Mouse (Mus musculus): ENCODE measurements around the gene C1ql1. TPM values are rescaled to one million over a fixed set of nuclear protein-coding genes. Genes with fewer than 3 reads are reported as not detected.

Gene C1ql1
- total RNA-seq, 2 experiments from 2014 or later: 0.31 to 0.93 TPM

DNA sequence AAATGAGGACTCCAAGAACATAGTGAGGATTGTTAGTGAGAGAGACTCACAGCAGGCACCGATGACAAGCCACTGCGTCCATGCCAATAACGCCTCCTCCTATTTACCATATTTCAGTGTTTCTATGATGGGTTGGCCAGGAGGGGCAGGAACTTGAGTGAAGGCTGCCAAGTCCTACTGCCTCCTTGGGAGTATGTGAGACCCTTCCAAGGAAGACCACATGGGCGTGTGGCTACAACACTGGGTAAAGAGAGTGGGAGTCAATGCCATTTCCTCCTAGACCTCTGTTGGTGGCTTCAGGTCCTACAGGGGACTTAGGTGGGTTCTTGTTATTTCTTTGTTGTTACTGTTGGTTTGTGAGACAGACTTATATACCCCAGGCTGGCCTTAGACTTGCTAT is 45.3 kb downstream of the C1ql1 start:
- no peak for DNase-seq

- peak; percentile 90 for DNase-seq
These were observed 45.7 kb downstream of the C1ql1 start, which contains the start of gene Gfap for GRCm38 (mm10) chr11:102900763-102901162. TSS of gene Gfap (minus strand) at chr11:102900912.

- no peak for DNase-seq
These were observed 48.1 kb downstream of the C1ql1 start for GRCm38 (mm10) chr11:102898408-102898807.

- DNase-seq: no peak
These were observed 49.8 kb downstream of the C1ql1 start for GRCm38 (mm10) chr11:102896641-102897040.

DNA sequence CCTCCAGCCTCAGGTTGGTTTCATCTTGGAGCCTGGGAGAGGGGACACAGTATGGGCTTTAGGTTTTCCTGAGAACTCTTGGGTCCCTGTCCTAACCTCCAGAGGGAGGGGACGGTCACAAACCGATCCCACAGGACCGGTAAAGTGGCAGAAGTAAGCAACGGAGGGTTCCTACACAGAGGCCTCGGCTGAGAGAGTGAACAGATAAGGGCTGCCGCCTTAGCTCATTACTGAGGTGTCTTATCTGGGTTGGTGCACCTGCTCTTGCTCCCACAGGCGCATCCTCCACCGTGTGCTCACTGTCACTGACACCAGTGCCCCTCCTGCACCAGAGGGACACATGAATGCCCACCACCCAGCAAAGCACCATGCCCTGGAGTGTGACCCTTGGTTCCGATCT is 50.7 kb downstream of the C1ql1 start:
- DNase-seq: no peak

DNA sequence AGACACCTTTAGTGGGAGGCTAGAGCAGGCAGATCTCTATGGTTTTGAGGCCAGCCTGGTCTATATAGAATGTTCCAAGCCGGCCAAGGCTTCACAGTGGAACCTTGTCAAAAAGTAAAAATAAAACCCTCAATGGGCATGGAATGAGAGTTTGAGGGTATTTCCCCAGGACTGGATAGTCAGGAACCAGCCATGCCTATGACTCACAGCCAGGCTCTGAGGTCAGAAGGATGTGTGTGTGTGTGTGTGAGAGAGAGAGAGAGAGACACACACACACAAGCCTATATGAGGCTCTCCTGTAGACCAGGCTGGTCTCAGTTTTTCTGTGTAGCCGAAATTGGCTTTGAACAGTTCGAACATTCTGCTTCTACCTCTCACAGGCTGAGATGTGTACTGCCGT is 51.8 kb downstream of the C1ql1 start:
- no peak for DNase-seq

DNA sequence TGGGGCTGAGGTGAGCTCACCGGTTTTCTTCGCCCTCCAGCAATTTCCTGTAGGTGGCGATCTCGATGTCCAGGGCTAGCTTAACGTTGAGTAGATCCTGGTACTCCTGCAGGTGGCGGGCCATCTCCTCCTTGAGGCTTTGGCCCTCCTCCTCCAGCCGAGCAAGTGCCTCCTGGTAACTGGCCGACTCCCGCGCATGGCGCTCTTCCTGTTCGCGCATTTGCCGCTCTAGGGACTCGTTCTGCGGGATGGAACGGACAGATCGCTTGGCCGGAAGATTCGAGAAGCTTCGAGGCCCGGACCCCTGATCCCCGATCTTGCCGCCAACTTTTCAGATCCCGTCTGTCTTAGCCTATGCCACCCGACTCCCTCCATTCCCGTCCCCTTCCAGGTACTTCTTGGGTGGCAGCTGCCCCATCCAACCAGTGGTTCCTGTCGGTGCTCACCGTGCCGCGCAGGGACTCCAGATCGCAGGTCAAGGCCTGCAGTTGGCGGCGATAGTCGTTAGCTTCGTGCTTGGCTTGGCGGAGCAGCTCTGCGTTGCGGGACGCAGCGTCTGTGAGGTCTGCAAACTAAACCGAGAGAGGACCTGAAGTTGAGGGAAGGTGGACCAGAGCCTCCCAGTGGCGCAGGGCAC is 53.4 kb downstream of the C1ql1 start:
- peak; percentile 44 for DNase-seq

DNA sequence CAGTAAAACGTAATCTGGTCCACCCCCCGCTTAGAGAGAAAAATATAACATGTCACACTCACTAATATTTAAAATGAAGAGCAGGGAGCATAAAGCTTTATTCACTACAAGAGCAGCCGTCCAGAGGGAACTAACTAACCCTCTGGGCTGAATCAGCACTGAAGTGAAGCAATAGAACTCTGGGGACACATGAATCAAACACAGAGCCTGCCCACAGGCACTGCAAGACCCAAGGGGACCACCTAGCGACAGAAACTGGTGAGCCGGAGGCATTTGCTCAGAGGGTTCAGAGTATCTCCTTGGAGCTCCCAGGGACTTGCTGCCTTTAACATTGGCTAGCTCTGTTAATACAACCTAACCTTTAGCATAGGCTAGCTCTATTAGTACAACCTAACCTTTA is 56.4 kb downstream of the C1ql1 start:
- DNase-seq: no peak

Other genes with a start within 250 kb of the C1ql1 start
- gene Ccdc43, start 248.9 kb downstream of the C1ql1 start, total RNA-seq (2021): 10 to 100 TPM; 81.8 to 88.6 TPM
- 1 to 10 TPM; 2.2 to 3.0 TPM for gene Adam11, start 185.2 kb downstream of the C1ql1 start, total RNA-seq (2021)
- gene Gjc1, start 127.0 kb downstream of the C1ql1 start, total RNA-seq (2021): 10 to 100 TPM; 23.7 to 27.6 TPM
- 1 to 10 TPM; 2.8 to 4.2 TPM for gene Higd1b, start 110.8 kb downstream of the C1ql1 start, total RNA-seq (2021)
- gene Eftud2, start 65.7 kb downstream of the C1ql1 start, total RNA-seq (2021): 10 to 100 TPM; 49.5 to 52.3 TPM
- under 1 TPM in 1 of 2 experiments, not detected in 1; 0.14 TPM for gene Ccdc103, start 65.5 kb downstream of the C1ql1 start, total RNA-seq (2021)
- not detected for gene Fam187a, start 61.5 kb downstream of the C1ql1 start, total RNA-seq (2021)
- gene Gfap, start 45.8 kb downstream of the C1ql1 start, total RNA-seq (2021): under 1 TPM; 0.09 to 0.61 TPM
- gene Kif18b, start 21.6 kb downstream of the C1ql1 start, total RNA-seq (2021): 1 to 10 TPM; 4.0 to 5.7 TPM
- 10 to 100 TPM; 41.5 to 49.7 TPM for gene Nmt1, start 81.5 kb upstream of the C1ql1 start, total RNA-seq (2021)
- 10 to 100 TPM; 34.9 to 45.5 TPM for gene Dcakd, start 81.6 kb upstream of the C1ql1 start, total RNA-seq (2021)
- gene Plcd3, start 155.0 kb upstream of the C1ql1 start, total RNA-seq (2021): 1 to 10 TPM; 5.8 to 8.6 TPM
- 10 to 100 TPM; 34.9 to 50.5 TPM for gene Acbd4, start 155.0 kb upstream of the C1ql1 start, total RNA-seq (2021)
- 10 to 100 TPM; 24.0 to 26.7 TPM for gene Hexim1, start 169.5 kb upstream of the C1ql1 start, total RNA-seq (2021)
- 1 to 10 TPM; 5.8 to 6.7 TPM for gene Hexim2, start 185.7 kb upstream of the C1ql1 start, total RNA-seq (2021)
- gene Fmnl1, start 224.4 kb upstream of the C1ql1 start, total RNA-seq (2021): 1 to 10 TPM; 6.3 to 8.9 TPM

Data from gastrocnemius, postnatal 10 days (tissue).